Mouse (Mus musculus) gastrocnemius, adult 18-20 months (tissue): ENCODE data around the gene Nrip1. TPM values are rescaled to one million over a fixed set of nuclear protein-coding genes. Genes with fewer than 3 reads are reported as not detected.
A peak's percentile ranks its signal among the peaks of the same experiment; 100 is the strongest.

ENCODE experiments used
- DNase-seq: peaks from one replicate; pipeline ENCODE4 v3.0.0; 2021; ENCODE audit warnings: low spot score
- total RNA-seq, 2 experiments: library from RNA; stranded (reverse); gene quantifications; 2 replicates each; pipeline ENCODE4 v1.2.3; 2021

Gene Nrip1
- total RNA-seq, 2 experiments from 2014 or later: 32.8 to 45.6 TPM

DNA sequence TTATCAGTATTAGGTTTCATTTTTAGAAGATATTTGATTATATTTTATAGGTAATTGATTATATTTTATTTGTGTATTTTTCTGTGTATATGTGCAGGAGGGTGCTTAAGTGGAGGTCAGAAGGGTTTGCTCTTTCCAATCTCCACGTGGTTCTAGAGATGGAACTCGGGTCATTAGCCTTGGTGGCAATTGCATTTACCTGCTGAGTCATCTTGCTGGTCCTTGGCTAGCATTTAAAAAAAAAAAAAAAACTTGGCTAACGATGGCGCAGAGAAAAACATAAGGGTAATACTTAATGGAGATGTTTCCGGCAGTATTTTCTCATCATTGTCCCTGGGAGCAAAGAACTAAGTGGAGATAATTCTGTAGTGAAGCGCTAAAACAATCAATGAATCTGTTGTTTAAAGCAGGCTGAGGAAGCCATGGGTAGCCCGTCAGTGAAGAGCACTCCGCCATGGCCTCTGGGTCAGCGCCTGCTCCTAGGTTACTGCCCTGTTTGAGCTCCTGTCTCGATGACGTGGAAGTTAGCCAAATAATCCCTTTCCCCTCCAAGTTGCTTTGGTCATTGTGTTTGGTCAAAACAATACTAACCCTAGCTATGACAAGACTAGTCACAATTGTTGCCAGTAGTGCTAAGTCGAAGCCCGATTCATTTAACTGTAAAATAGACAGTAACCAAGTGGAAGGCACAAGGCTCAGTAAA is 25.8 kb downstream of the Nrip1 start:
- DNase-seq: no peak

DNA sequence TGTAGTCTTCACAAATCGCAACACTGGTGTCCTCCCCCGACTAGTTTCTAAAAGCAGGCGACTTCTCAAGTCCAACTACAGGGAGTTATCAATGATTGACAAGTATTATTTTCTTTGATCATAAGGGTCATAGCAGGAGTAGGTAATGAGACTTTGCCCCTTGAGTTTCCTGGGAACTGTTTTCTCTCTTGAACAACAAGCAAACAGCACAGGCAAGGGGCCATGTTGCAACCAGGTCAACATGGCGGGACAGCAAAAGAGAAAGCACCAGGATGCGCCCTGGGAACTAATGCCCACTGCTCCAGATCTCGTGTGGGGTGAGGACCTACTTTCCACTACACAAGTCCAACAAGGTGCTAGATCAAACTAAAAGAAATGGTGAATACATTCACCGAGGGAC is 27.3 kb downstream of the Nrip1 start:
- DNase-seq: no peak

DNA sequence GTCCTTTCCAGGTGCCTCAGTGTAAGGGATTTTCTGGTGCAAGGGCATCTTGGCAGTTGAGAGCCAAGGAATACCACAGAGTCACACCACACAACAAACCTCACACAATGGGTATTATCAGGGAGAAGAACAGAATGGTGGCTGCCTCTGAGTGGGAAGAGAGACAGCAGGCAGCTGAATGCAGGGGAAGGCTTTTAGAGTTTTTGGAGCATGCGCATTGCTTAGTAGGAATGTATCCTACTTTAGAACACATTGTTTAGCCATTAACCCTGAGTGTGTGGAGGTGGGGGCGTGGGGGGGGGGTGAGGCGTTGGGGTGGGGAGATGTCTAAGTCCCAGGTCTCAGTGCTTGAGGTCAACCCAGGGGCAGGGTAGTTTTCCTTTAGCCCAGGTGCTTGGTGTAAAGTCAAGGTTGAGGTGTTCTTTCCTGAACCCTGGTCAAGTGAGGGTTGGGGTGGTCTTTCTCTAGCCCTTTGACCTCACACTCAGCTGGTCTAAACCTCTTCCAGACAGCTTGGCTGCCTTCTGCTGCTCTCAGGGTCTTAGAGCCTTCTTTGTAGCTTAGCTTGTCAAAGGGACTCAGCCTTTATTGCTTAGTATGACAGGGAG is 28.8 kb downstream of the Nrip1 start:
- no peak for DNase-seq

- DNase-seq: no peak
These were observed 29.6 kb downstream of the Nrip1 start for GRCm38 (mm10) chr16:76344030-76344429.

DNA sequence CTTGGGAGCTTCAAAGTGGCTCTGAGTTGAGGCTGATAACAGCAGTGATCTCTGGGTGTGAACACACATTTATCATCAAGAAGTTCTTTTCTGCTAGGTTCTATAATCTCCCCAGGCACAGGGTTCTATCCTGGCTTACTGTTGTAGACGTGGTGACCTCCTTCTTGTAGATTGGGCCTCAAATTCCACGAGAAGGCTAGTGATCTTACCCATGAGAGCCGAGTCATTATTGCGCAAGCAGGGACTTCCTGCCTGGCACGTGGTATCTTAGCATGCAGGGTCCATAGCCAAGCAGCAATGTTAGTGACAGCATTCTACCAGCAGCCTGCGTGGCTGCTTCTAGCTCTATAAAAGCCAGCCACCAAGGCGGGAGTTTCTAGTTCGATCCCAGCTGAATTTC is 32.0 kb downstream of the Nrip1 start:
- DNase-seq: peak; percentile 68

DNA sequence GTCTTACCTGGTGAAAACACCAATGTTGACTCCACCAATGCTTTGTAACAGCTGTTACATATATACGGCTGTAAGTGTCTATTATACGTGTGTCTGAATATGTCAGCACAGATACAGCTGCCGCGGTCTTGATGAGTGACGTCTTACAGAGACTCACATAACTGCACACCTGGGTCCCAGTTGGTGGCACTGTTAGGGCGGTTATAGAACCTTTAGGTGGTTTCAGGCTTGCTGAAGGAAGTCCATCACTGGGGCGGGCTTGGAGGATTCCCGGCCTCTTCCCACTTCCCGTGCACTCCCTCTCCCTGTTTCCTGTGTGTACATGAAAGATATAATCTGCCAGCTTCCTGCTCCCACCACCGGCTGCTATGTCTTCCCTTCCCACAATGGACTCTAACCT is 34.4 kb downstream of the Nrip1 start:
- DNase-seq: no peak

- DNase-seq: no peak
These were observed 36.3 kb downstream of the Nrip1 start for GRCm38 (mm10) chr16:76337351-76337750.

- no peak for DNase-seq
These were observed 36.7 kb downstream of the Nrip1 start for GRCm38 (mm10) chr16:76336932-76337331.

GRCm38 (mm10) chr16:76335913-76336312 is 37.7 kb downstream of the Nrip1 start:
- no peak for DNase-seq

- no peak for DNase-seq
These were observed 41.5 kb downstream of the Nrip1 start for GRCm38 (mm10) chr16:76332127-76332526.

- no peak for DNase-seq
These were observed 42.4 kb downstream of the Nrip1 start for GRCm38 (mm10) chr16:76331231-76331630.

DNA sequence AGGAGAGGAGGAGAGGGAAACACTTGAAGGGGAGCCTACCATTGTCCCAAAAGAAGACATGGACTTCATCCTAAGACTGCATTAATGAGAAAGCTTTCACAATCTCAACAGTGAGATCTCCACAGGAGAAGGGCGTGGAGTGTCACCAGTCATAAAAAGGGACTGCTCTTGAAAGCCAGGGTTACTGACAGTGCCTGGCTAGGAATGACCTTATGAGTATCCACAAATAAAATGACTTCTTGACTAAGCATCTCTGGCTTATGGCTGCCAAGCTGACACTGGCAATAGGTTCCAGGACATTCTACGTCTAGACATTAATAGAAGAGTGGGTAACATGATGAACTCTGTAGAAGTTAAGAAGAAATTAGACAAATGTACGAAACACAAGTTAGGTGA is 48.3 kb downstream of the Nrip1 start:
- DNase-seq: peak; percentile 65

- peak; percentile 78 for DNase-seq
These were observed 49.0 kb downstream of the Nrip1 start for GRCm38 (mm10) chr16:76324411-76325314.

DNA sequence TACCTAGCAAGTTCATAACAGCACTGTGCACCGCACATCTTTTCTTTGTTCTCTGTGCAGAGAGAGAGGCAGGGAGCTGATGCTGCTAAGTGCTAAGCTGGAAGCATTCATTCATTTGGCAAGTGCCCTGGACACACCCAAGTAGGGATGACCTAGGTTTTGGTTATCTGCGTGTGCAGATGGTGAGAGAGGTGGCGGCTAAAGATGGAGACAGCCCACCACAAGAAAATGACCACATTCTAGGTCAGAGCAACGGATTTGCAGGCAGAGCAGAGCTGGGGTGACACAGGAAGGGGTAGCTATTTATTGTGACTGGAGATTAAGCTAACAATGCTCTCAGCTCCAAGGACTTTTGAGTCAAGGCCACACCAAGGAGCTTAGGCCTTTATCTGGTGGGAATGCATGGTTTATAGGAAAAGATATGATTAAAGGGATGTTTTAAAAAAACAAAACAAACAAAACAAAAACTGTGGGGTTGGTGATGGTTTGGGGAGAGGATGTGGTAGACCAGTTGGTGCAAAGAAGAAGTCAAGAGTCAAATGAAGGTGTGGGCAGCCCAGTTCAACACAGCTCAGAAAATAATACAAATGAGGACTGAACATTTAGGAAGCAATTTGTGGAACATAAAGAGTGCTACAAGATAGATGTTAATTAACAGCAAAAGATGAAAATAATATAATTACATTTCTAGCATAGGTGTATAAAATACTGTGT is 49.9 kb downstream of the Nrip1 start:
- DNase-seq: no peak

- no peak for DNase-seq
These were observed 50.5 kb downstream of the Nrip1 start for GRCm38 (mm10) chr16:76323141-76323540.

DNA sequence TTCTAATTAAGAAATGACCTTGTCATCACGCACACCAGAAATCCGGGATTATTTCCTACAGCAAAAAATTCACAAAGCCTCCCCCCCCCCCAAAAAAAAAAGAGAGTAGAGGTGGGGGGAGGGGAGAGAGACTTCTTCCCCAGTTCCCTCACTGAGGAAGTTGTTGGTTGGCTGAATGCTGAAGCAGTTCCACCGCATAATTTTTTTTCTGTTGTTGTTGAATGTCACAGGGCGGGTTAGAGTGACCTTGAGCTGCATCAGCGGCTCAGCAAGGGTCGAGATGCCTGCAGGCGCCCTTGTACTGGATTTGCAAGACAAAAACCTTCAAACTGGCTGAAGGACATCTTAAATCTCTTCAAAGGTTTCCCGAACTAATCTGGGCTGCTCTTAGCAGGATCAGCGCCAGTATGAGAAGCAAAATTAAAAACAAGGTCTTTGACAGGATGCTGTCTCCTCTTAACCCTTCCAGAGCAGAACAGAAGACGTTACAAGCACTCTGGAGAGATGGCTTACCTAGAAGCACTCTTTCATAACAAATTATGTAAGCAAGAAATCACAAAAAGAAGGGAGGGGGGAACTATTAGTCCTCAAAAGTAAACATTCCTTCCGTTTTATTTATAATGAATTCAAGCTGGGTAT is 52.0 kb downstream of the Nrip1 start:
- DNase-seq: no peak

DNA sequence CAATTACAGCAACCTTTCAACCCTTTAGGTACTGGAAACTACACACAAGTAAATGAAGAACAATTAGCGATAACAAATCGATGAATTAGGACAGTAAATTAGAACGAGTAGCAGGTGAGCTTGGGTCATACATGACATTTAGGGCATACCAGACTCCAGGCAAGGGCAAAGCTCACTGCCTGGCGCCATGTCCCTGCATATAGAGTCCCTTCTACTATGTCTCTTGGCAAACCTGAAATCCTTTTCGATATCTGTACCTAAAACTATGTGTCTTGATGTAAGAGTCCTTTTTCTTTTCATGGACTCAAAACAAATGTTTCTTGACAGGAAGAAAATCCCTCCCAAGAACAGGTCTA is 53.5 kb downstream of the Nrip1 start:
- DNase-seq: no peak

DNA sequence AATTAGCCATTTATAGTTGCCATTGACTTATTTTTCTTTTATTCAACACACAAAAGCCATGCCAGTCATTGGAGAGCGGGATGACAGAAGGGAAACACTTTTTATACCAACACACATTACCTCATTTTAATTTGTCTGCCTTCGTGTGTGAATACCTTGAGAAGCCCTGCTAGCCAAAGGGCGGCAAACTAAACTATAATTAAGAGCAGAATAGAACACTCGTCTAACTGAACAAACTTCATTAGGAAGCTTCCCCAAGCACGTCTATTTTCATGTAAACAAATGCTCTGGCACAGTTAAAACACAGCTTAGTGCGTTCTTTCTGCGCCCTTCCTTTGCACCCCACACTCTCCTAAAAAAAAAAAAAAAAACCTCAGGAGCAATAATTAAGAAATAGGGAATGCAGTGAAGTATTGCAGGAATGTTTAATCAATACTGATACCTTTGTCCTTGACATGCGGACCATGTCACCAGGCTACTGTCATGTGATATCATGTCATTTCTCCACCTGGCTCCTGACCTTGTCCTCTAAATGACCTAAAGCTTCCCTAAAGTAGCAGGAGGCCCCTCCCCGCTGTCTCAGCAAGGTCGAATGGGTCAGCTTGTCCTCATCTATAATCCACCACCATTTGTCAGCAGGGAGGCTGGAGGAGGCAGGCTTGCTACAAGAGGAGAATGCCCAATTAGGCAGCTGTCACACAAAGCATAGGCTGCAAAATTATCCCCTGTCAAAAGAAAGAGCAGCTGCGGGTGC is 54.1 kb downstream of the Nrip1 start:
- no peak for DNase-seq

DNA sequence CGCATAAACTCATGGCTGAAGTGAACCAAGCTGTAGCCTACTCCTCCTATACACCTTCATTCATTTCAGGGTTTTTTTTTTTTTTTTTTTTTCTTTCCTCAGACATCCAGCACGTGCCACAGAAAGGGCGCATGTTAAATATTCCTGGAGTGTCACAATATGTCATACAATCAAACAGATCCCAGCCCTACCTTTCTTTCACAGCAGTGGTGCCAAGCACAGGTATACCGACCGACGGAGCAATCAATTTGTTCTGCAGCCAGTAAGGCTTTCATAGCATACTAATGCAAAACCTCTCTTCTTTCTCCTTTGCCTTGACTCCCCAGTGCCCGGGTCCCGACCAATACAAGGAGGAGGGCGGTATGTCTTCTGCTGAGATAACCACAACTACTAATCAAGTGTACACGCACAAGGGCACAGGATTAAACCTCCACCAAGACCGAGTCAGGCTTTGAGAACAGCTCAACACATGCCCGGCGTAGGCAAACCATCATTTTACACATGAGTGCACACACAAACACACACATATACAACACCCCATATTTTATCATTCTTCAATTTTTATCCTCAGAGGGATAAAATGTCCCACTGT is 55.2 kb downstream of the Nrip1 start:
- DNase-seq: no peak
